Mouse (Mus musculus): ENCODE measurements around the gene Art5.

- no peak for TF ChIP-seq MAFK (IDR thresholded peaks at IDR 0.05; ENCODE audit: insufficient read depth, low read depth, low read length)
- no peak for TF ChIP-seq CHD2 (IDR thresholded peaks at IDR 0.05; ENCODE audit: low read depth, low read length)
- no peak for TF ChIP-seq HCFC1 (IDR thresholded peaks at IDR 0.05; ENCODE audit: borderline replicate concordance, insufficient read depth, low read length)
Observed at GRCm38 (mm10) chr7:102117382-102117781, 8.1 kb upstream of the Art5 start.

Data from ES-E14 (cell line).